Mouse (Mus musculus) bone marrow, adult 2 months (tissue): Measurements from ENCODE around the gene Rab40c.

Experiments
- CTCF ChIP-seq: fragments of 200-500 bp; IDR thresholded peaks from 2 replicates; pipeline ENCODE4 v1.5.1; 2011; ENCODE audit warnings: low read length, control low read depth; ENCODE audit not compliant: control insufficient read depth, insufficient read depth
- POLR2A ChIP-seq: fragments of 200-500 bp; IDR thresholded peaks from 2 replicates; pipeline ENCODE4 v1.6.1; 2011; ENCODE audit warnings: low read depth, mild to moderate bottlenecking, control low read depth, low read length, borderline replicate concordance; ENCODE audit not compliant: control insufficient read depth

GRCm38 (mm10) chr17:25880913-25881641 is 38.5 kb downstream of the Rab40c start:
- TF ChIP-seq CTCF, result no peak
- no peak for TF ChIP-seq POLR2A
